Mouse (Mus musculus): Measurements from ENCODE around the gene Pfkfb3.

DNA sequence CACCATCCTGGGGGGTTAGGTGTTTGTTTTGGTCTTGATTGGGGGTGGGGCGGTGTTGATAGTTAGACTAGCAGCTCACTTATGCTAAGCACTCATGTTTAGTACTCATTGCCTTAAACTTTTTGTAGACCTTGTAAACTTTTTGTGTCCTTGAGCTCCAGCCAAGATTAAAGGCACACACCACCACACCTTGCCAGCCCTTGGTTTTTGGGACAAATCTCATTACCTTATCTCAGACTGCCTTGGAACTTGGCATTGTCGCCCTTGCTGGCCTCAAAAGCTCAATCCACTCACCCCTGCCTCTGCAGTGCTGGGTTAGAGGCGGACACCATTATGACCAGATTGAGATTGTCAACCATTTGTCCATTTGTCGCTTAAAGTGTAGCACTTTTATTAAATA lies 125.3 kb downstream of the Pfkfb3 start:
- TF ChIP-seq POLR2A (IDR thresholded peaks at IDR 0.05; ENCODE audit: insufficient read depth, low read depth, low read length): no peak
- no peak for TF ChIP-seq CTCF (IDR thresholded peaks at IDR 0.05; ENCODE audit: insufficient read depth, low read depth, low read length)
